Mouse (Mus musculus): ENCODE results near the gene Cacng7. TPM values are rescaled to one million over a fixed set of nuclear protein-coding genes. Genes with fewer than 3 reads are reported as not detected.

The Cacng7 gene
- polyA plus RNA-seq, 1 experiment from 2014 or later: 1.2 TPM

DNA sequence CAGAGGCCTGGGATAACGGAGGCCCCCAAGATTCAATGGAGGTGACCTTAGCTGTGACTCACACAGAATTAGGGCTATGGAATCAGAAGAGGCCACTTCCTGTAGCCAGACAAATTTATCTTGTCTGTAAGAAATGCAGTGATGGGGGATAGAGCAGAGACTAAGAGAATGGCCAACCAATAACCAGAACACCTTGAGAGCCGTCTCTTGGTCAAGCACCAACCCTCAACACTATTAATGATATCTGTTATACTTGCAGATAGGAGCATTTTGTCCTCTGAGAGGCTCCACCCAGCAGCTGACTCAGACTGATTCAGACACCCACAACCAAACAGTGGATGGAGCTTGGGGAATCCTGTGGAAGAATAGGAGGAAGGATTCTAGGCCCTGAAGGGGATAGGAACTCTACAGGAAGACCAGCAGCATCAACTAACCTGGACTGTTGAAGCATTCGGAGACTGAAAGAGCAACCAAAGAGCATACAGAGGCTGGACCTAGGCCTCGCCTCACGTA lies 52.1 kb downstream of the Cacng7 start:
- H3K9me3 ChIP-seq (ENCODE audit: low read depth, low read length): no peaks in the 10 kb centered on the region
- WGBS: 89% methylated on average over 5 of the region's 5 CpGs
- H3K36me3 ChIP-seq (ENCODE audit: insufficient read depth): no peaks in the 10 kb centered on the region
- no peak overlapping the region for H3K4me3 ChIP-seq (ENCODE audit: low read depth, low read length)
- no peaks in the 10 kb centered on the region; the same call in 1 of the 2 replicates for H3K4me1 ChIP-seq (ENCODE audit: insufficient read depth)
- DNase-seq: no peak
- no peak for ATAC-seq (ENCODE audit: insufficient read depth)
- TF ChIP-seq CTCF (IDR thresholded peaks at IDR 0.05; ENCODE audit: low read depth): no peak
- no peak overlapping the region for H3K9ac ChIP-seq
- H3K27me3 ChIP-seq (ENCODE audit: insufficient read depth, low read length): no peaks in the 10 kb centered on the region
- no peak overlapping the region for H3K27ac ChIP-seq (ENCODE audit: low read depth)
- H3K4me2 ChIP-seq: no peak overlapping the region

- Histone ChIP-seq H3K4me3 (ENCODE audit: low read depth, low read length) (no peak overlapping the region), H3K27me3 (ENCODE audit: insufficient read depth, low read length) (no peaks in the 10 kb centered on the region), H3K36me3 (ENCODE audit: insufficient read depth) (no peaks in the 10 kb centered on the region), H3K4me2 (no peak overlapping the region), H3K9ac (no peak overlapping the region), H3K9me3 (ENCODE audit: low read depth, low read length) (no peaks in the 10 kb centered on the region), H3K27ac (ENCODE audit: low read depth) (no peak overlapping the region), H3K4me1 (ENCODE audit: insufficient read depth) (no peaks in the 10 kb centered on the region; the same call in 1 of the 2 replicates)
- no peak for TF ChIP-seq CTCF (IDR thresholded peaks at IDR 0.05; ENCODE audit: low read depth)
- DNase-seq (no peak), ATAC-seq (ENCODE audit: insufficient read depth) (no peak)
- WGBS: 75% methylated on average over 6 of the region's 6 CpGs
Observed at GRCm38 (mm10) chr7:3386036-3386730, 53.4 kb downstream of the Cacng7 start.

- Histone ChIP-seq H3K27me3 (ENCODE audit: insufficient read depth, low read length) (no peaks in the 10 kb centered on the region), H3K4me2 (no peak overlapping the region), H3K4me3 (ENCODE audit: low read depth, low read length) (no peak overlapping the region), H3K36me3 (ENCODE audit: insufficient read depth) (no peaks in the 10 kb centered on the region), H3K4me1 (ENCODE audit: insufficient read depth) (peaks cover 3% of the 10 kb centered on the region; the same call in 1 of the 2 replicates), H3K9ac (no peak overlapping the region), H3K27ac (ENCODE audit: low read depth) (no peak overlapping the region), H3K9me3 (ENCODE audit: low read depth, low read length) (no peaks in the 10 kb centered on the region)
- WGBS: 84% methylated on average over 18 of the region's 18 CpGs
- TF ChIP-seq CTCF (IDR thresholded peaks at IDR 0.05; ENCODE audit: low read depth): no peak
- no peak for DNase-seq
- no peak for ATAC-seq (ENCODE audit: insufficient read depth)
Observed at GRCm38 (mm10) chr7:3387761-3388160, 55.0 kb downstream of the Cacng7 start.

DNA sequence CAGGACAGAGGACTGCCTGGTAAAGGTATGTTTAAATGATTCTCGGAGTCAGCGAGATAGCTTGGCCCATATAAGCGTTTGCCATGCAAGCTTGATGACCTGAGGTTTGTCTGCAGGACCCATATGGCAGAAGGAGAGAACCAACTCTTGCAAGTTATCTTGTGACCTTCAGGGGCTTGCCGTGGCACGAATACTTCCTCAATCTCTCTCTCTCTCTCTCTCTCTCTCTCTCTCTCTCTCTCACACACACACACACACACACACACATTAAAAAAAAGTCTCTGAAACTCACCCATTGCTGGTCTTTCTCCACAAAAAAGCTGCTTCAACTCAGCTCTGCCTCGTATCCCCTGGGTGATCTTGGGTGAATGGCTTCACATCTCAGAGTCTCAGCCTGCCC lies 56.1 kb downstream of the Cacng7 start:
- no peaks in the 10 kb centered on the region for H3K27me3 ChIP-seq (ENCODE audit: insufficient read depth, low read length)
- H3K4me1 ChIP-seq (ENCODE audit: insufficient read depth): peaks cover 3% of the 10 kb centered on the region; the same call in 1 of the 2 replicates
- DNase-seq (no peak), ATAC-seq (ENCODE audit: insufficient read depth) (no peak)
- WGBS: 42% methylated on average over 6 of the region's 6 CpGs
- H3K4me2 ChIP-seq: peak overlapping the region; percentile 65
- no peak for TF ChIP-seq CTCF (IDR thresholded peaks at IDR 0.05; ENCODE audit: low read depth)
- H3K4me3 ChIP-seq (ENCODE audit: low read depth, low read length): peak overlapping the region; percentile 28; the same call in 1 of the 2 replicates
- no peaks in the 10 kb centered on the region for H3K36me3 ChIP-seq (ENCODE audit: insufficient read depth)
- no peak overlapping the region for H3K9ac ChIP-seq
- no peak overlapping the region for H3K27ac ChIP-seq (ENCODE audit: low read depth)
- no peaks in the 10 kb centered on the region for H3K9me3 ChIP-seq (ENCODE audit: low read depth, low read length)

DNA sequence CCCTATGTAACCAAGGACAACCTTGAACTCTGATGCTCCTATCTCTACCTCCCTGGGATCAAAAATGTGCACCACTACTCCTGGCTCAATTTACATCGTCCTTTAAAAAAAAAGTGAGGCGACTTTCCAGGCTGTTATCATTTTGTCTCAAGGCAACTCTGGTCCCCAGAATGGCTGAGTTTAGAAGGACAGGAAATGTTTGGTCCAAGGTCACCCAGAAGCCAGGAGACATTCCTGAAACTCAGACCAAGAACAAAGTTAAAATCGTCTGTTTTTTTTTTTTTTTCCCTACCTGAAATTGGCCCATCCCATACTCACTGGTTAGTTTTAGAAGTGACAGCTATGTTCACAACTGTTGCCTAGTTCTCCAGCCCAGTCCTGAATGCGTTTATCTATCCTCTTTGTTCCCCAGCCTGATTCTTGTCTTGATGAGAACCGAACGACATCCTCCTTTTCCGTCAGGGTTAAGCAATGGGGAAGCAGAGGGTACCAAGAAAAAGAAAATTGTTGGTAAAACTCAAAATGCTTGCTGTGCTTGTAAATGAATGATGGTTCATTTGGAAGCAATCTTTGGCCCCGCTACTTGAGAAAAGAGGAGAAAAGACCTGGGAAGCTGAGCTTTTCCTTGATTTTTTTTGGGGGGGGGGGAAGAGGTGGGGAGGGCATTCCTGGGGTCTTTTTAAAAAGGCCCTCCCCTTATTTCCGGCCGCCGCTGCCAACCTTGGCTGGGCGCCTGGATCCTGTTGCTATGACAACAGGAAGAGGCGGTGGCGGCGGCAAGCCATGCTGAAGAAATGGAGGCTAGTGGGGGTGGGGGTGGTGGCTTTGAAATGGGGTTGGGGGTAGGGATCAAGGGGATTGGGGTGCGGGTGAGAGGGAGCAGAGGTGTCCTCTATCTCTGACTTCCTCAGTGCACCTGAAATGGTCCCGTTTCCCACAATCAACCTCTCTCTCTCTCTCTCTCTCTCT lies 57.0 kb downstream of the Cacng7 start:
- H3K36me3 ChIP-seq (ENCODE audit: insufficient read depth): no peaks in the 10 kb centered on the region
- peak overlapping the region; percentile 25; the same call in 1 of the 2 replicates for H3K9ac ChIP-seq
- WGBS: 3% methylated on average over 16 of the region's 17 CpGs
- ATAC-seq (ENCODE audit: insufficient read depth) (peak; percentile 57), DNase-seq (peak; percentile 91)
- peak overlapping the region; percentile 65 for H3K4me2 ChIP-seq
- peak overlapping the region; percentile 28 for H3K4me3 ChIP-seq (ENCODE audit: low read depth, low read length)
- no peaks in the 10 kb centered on the region for H3K27me3 ChIP-seq (ENCODE audit: insufficient read depth, low read length)
- no peaks in the 10 kb centered on the region for H3K9me3 ChIP-seq (ENCODE audit: low read depth, low read length)
- peaks cover 3% of the 10 kb centered on the region; the same call in 1 of the 2 replicates for H3K4me1 ChIP-seq (ENCODE audit: insufficient read depth)
- peak overlapping the region; percentile 43; the same call in 1 of the 2 replicates for H3K27ac ChIP-seq (ENCODE audit: low read depth)
- TF ChIP-seq CTCF (IDR thresholded peaks at IDR 0.05; ENCODE audit: low read depth): no peak

DNA sequence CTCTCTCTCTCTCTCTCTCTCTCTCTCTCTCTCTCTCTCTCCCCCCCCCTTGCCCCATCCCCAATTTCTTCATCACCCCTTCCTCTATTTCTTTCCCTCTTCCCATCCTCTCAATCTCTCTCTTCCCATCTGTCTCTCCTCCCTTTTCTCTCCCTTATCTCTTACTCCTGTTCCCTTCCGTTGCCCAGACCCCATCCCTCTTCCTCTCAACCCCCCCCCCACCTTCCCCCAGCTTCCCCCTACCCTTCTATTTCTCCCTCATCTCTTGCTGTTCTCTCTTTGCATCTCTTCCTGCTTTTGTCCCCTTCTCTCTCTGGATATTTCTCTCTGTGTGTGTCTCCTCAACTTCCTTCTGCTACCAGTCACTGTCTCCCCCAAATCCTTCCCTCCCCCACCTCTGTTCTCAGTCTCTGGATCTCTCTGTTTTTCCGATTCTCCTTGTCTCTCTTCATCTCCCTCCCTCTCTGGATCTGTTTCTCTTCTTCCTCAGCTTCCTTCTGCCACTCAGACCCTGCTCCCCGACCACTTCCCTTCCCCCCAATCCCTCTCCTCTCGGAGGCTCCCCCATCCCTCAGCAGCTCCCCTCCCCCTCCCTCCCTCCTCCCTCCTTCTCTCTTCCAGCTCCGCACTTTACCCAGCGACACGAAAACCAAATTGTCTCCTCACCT lies 57.8 kb downstream of the Cacng7 start, which contains the start of gene Cacng8:
Gene Cacng8, plus strand, starts transcription at position 271 of the 668 bp plus-strand sequence.
- H3K27ac ChIP-seq (ENCODE audit: low read depth): peak within 1 kb of the TSS; percentile 43; the same call in 1 of the 2 replicates
- peak; percentile 32 for ATAC-seq (ENCODE audit: insufficient read depth)
- H3K9me3 ChIP-seq (ENCODE audit: low read depth, low read length): no peaks in the 10 kb centered on the region
- H3K9ac ChIP-seq: peak within 1 kb of the TSS; percentile 25; the same call in 1 of the 2 replicates
- peaks cover 3% of the 10 kb centered on the region; the same call in 1 of the 2 replicates for H3K4me1 ChIP-seq (ENCODE audit: insufficient read depth)
- no peaks in the 10 kb centered on the region for H3K27me3 ChIP-seq (ENCODE audit: insufficient read depth, low read length)
- peak within 1 kb of the TSS; percentile 65 for H3K4me2 ChIP-seq
- H3K36me3 ChIP-seq (ENCODE audit: insufficient read depth): no peaks in the 10 kb centered on the region
- no peak for TF ChIP-seq CTCF (IDR thresholded peaks at IDR 0.05; ENCODE audit: low read depth)
- H3K4me3 ChIP-seq (ENCODE audit: low read depth, low read length): peak within 1 kb of the TSS; percentile 28
- WGBS: 3% methylated on average over 7 of the region's 7 CpGs
- DNase-seq: no peak
